Mouse (Mus musculus) small intestine, adult 2 months (tissue): ENCODE results near the gene Ncam1.

ENCODE experiments used
- CTCF ChIP-seq: fragments of 200-500 bp; IDR thresholded peaks from 2 replicates; pipeline ENCODE4 v1.5.1; 2012; ENCODE audit warnings: low read depth, mild to moderate bottlenecking, control low read depth, inconsistent platforms, low read length, moderate library complexity, mixed read lengths; ENCODE audit not compliant: insufficient replicate concordance, insufficient read length; ENCODE audit errors: extremely low read depth
- POLR2A ChIP-seq: fragments of 200-500 bp; IDR thresholded peaks from 2 replicates; pipeline ENCODE4 v1.6.1; 2012; ENCODE audit warnings: low read depth, mild to moderate bottlenecking, control low read depth, inconsistent platforms, low read length, moderate library complexity

DNA sequence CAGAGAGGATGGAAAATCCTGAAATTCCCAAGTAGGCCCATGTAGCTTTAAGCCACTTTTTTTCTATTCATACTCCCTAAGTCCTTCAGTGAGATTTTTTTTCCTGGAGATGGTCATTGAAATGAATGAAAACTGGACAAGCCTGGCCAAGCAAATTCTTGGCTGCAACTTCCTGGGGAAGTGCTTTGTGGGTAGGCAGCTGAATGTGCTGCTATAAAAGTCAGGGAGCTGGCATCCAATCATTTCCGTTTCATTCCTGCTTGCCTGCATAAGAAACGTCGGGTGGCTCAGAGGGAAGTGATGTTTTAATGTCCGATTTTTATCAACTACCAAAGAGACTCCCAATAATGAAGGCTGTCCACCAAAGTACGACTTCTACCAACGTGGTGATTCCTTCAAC is 61.6 kb downstream of the Ncam1 start:
- no peak for TF ChIP-seq CTCF
- TF ChIP-seq POLR2A: no peak
